Comparison of ENCODE assay signal across 19 mouse cellular contexts in the genomic region with DNA sequence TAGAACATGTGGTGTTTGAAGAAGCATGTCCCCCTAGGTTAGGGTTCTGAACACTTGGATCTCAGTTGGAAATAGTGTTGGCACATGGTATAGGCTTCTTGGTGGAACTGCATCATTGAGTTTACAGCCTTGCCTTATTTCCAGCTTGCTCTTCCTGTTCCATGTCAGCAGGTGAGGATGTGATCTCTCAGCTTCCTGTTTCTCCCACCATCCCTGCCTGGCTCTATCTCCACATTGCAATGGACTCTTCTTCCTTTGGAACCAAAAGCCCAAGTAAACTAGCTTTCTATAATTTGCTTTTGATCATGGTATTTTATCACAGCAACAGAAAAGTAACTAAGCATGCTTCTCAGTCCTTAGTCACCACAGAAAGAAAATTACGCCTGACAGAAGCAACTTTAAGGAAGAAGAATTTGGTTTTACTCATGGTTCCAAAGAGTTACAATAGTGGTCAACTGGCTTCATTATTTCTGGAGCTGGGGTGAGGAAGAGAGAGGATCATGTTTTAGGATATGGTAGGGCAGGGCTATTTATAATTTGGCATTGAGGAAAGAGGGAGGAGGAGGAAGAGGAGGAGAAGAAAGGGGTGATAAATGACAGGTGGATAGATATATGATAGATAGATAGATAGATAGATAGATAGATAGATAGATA.
"Had no signal": no experiment of that assay in that cellular context is flagged by ENCODE, and none has a peak within 500 bp of the region (broad histone marks: within the 10 kb centered on the region; RNA-seq: fewer than 3 reads in every experiment).

No protein-coding gene starts in this region.

- DNase-seq: lung, adult 18-20 months; lung, embryonic 14.5 days; lung, postnatal 10 days; lung, postnatal 4 days; retina, postnatal 1 day; right cerebral cortex, adult 18-20 months; right cerebral cortex, postnatal 25 days; right cerebral cortex, postnatal 4 days; spleen, adult 18-20 months; thymus, adult 18-20 months; thymus, postnatal 14 days; thymus, postnatal 36 days had no signal

- ATAC-seq: midbrain, embryonic 15.5 days had no signal

- H3K9ac ChIP-seq: lung, embryonic 14.5 days; midbrain, embryonic 12.5 days; midbrain, embryonic 15.5 days; neural tube, embryonic 13.5 days; neural tube, embryonic 15.5 days had no signal

- H3K4me3 ChIP-seq: megakaryocyte, embryonic 14.5 days; midbrain, embryonic 10.5 days; midbrain, embryonic 12.5 days; midbrain, embryonic 15.5 days; myocyte; neural tube, embryonic 13.5 days; neural tube, embryonic 15.5 days had no signal

- H3K9me3 ChIP-seq: midbrain, embryonic 10.5 days; midbrain, embryonic 12.5 days; midbrain, embryonic 15.5 days; neural tube, embryonic 13.5 days; neural tube, embryonic 15.5 days had no signal

- H3K4me1 ChIP-seq: megakaryocyte, embryonic 14.5 days; midbrain, embryonic 10.5 days; midbrain, embryonic 12.5 days; midbrain, embryonic 15.5 days; neural tube, embryonic 15.5 days had no signal

- H3K27me3 ChIP-seq: megakaryocyte, embryonic 14.5 days; midbrain, embryonic 12.5 days; midbrain, embryonic 15.5 days; neural tube, embryonic 13.5 days; neural tube, embryonic 15.5 days had no signal

- H3K36me3 ChIP-seq: midbrain, embryonic 10.5 days; midbrain, embryonic 12.5 days; midbrain, embryonic 15.5 days; neural tube, embryonic 13.5 days; neural tube, embryonic 15.5 days had no signal

- H3K27ac ChIP-seq: midbrain, embryonic 10.5 days; midbrain, embryonic 12.5 days; midbrain, embryonic 15.5 days; neural tube, embryonic 13.5 days; neural tube, embryonic 15.5 days had no signal

- H3K4me2 ChIP-seq: lung, embryonic 14.5 days; midbrain, embryonic 12.5 days; midbrain, embryonic 15.5 days; neural tube, embryonic 13.5 days; neural tube, embryonic 15.5 days had no signal
